Mouse (Mus musculus) erythroid progenitor cell, adult 5-6 weeks (primary cell): ENCODE measurements at regions not wholly inside any gene's neighbourhood (a gene's known extent, or its start where the extent isn't known, plus 50 kb on each side); places are given as distances from the start of the nearest gene placed in this dataset.

ENCODE experiments used
- ATAC-seq: replicated peaks from 2 replicates; pipeline ENCODE4 v1.8.0; 2016; ENCODE audit warnings: moderate number of reproducible peaks, mild to moderate bottlenecking, moderate TSS enrichment, inconsistent platforms; ENCODE audit not compliant: poor library complexity, low FRiP score, severe bottlenecking

DNA sequence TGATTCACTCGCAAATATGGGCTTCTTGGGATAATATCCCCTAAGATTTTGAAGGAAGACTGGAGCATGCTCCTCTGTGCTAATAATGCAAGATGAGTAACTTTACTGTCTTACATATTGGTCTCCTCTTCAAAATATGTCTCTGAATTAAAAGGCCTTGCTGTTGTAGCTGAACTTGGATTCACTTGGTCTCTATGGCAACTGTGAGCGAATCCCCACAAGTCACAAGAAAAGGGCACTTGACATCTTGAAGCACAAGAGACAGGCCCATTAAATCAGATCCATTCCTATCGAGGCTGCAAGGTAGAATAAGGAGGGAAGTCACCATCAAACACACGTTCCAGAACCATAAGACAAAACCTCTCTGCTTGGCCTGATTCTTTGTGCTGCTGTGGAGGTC lies 121.6 kb upstream of the Mylip start:
- ATAC-seq, result no peak

DNA sequence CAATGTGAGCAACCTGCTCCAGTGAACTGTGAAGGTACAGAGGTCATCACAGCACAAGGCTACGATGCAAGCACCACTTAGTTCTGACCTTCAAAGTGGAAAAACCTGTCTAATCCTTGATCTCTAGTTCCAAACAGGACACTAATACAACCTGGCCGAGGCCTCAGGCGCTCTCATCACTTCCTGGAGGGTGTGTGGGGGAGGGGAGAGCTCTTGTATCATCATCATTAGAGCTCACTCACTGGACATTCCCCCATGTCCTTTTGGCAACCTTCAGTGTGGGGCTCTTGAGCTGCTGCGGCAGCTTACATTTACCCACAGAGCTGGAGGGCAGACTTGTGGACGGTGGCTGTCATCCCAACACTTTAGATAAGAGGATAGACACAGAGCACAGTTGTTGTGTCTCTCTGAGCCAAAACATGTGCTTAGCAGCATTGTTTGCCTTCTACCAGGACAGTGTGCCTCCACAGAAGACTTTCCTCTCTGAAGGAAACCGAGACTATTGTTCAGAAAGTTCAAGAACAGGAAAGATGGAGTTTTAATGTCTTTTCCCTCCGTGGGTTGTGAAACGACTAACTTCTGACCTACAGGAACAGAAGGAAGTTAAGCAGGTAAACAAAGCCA lies 115.2 kb upstream of the Mylip start:
- ATAC-seq, result no peak

DNA sequence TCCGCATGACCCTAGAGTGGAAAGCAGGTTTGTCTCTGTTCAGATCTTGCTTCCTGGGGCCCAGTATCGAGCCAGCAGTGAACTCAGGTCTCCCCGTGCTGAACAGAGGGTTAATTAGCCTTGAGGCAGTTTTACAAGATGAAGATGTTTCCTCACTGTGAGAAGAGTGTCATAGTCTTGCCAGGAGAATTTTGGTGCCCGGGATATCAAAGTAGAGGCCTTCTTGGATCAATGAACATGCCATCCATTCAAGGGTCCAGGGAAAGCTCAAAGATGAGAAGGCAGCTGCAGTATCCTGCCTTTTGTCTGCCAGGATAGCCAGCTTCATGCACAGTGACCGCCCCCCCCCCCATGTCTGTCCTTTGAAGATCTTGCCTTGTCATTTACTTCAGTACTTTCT lies 114.2 kb upstream of the Mylip start:
- ATAC-seq, result no peak

DNA sequence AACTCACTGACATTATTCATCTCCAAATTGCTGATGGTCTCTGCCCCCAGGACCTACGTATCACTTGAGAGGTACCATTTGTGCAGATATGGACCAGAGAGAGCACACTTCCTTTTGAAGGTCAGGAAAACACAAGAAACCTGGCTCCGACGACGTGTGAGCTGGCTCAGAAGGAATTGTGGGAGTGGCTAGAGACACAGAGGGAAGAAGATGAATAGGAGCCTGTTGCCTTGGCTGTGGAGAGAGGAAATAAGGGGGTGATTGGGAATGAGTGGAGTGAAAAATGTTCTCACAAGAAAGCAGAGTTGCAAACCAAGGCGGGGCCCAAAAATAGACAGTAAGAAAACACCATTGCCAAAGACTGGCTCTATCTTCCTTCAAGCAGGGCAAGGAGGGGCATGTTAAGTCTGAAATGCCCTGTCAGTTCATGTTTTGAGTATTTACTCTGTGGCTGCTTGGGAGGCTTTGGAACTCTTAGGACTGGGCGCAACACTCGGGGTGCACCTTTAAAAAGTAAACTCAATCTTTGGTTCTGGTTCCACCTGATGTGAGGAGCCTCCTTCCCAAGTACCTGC lies 111.6 kb upstream of the Mylip start:
- ATAC-seq, result no peak

DNA sequence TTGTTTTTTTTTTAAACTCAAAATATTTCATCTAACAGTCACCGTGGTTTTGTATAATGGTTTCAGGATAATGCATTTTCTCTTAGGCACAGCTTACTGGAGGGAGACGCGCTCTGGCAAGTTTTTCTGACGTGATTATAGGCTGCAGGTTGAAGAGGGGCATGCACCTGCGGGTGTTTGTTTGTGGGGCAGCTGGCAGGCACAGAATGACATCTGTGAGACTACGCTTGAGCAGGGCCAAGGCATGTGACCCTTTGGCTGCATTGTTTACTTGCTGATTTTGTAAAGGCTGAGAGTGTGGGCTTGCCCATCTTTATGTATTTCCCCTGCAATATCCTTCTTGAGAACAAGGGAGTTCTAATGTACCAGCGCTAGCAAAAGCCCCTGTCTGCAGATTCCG lies 108.4 kb upstream of the Mylip start:
- ATAC-seq, result no peak

DNA sequence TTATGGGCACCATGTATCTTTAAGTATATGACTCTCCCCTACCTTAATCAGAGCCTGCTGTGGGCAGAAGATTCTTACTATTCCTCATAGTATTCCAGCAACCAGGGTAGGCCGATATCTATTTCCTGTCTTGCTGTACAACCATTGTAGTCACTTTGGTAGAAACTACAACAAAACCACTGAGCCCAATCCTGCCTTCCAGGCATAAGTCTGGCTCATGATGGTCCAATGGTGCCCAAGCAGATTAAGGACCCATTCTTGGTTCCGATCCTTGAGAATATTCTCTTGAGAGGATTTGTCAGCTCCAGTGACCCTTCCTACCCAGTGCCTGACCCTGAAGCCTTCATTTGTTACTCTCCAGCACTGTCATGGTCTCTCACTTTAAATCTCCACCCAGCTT lies 102.9 kb upstream of the Mylip start:
- no peak for ATAC-seq

DNA sequence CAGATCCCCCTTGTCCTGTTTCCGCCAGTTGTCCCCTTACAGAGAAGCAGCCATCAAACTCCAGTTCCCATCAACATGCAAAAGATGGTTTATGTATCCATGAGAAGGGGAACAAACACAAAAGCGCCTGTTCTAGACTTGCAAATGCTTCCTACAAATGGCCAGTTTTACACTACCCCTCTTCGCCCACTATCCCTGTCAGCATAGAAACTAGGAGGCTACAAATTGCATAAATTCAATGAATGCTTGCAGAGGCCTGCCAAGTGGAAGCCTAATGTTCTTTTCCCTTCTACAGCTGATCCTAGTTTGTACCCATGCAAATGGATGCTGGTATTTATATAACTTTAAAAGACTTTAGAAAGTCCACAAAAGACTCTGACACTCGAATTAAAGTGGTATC lies 102.3 kb upstream of the Mylip start:
- no peak for ATAC-seq

DNA sequence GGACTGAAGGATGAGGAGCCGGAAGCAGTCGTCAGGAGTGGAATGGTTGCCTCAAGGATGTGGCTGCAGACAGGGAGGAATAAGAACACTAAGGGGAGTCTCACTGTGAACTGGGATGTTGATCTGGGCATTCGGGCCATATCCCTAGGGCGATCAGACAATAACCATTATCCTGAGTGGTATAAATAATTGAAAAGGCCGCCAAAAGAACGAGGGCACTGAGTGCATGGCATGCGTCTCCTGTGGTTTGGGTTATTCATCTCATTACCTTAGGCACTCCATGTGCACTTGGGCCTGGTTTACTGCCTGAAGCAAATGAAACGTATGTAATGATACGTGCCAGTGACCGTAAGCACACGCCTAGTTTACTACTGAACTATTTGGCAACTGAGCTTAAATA lies 99.6 kb upstream of the Mylip start:
- ATAC-seq, result no peak

DNA sequence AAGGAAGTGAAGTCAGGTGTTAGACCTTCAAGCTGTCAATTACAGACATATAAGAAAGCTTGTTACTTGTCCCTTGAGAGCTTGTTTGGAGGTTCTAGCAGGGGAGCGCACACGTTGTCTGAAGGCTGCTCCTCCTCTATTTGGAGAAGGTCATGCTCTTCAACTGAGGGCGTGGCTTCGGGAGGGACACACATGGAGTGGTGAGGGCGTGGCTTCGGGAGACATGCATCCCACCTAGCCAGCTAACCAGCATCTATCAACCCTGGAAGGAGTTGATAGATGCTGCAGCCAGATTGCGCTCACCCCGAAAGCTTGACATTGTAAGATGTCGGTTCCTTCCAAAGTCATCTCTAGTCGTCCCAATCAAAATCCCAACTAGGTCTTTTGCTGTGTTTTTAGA lies 94.9 kb upstream of the Mylip start:
- ATAC-seq, result no peak

DNA sequence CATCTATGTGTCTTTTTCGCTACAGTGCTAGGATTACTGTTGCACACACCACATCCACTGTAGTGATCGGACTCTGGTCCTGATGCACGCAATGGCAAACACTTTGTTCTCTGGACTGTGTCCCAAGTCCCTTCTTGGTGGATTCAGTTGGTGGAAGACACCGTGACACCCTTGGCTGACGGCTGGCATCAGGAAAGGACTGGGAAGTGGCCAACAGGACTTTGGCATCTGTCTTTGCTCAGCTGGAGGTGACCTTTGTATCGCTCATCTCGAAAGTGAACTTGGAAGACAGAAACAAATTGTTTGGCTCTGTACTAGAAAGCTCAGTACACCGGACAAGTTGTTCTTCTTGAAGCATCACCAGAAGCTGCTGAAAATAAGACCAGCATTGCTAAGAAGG lies 88.9 kb upstream of the Mylip start:
- ATAC-seq, result no peak

DNA sequence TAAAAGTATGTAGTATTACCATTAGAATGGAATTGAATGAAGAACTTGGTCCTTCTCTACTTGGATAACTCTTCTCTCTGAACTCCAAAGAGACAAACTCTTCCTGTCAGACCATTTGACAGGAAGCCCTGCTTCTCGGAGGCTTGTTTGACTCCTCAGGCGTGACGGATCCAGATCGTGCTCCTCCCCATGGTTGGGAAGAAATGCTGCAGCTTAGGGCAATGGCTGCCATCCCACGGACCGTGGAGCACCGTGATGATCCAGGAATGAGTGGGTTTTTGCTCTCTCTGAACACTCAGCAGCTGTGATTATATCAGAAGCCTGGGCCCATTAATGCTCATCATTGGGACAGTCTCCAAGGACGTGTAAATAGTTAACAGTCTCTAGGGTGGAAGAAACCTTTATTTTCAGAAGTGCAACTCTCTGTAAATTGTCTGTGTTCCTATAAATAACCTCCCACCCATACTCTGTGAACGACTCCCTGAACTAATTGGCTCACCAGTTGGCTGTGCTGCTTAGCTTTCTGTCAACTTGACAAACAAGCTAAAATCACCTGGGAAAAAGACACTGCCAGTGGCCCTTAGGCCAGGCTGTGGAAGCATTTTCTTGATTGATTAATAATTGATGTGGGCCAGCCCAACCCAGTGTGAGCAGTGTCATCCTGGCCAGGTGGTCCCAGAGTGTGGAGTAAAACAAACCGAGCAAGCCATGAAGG lies 88.2 kb upstream of the Mylip start:
- no peak for ATAC-seq

DNA sequence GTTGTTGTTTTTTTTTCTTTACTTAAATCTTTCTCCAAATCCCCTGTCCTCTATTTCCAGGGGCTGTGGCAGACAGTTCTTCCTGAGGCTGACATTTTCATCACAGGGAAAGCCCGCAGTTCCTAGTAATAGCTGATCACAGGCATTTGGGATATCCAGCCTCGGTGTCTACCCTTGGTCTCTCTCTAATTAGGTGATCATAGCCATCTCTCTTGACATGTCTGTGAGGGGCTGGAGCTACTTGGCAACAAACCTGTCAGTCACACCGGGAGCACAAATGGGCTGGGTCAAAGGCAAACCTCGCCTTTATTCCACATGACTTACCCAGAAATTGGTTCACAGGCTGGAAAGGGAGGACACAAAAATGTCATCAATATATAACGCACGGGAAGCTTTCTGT lies 86.7 kb upstream of the Mylip start:
- no peak for ATAC-seq

DNA sequence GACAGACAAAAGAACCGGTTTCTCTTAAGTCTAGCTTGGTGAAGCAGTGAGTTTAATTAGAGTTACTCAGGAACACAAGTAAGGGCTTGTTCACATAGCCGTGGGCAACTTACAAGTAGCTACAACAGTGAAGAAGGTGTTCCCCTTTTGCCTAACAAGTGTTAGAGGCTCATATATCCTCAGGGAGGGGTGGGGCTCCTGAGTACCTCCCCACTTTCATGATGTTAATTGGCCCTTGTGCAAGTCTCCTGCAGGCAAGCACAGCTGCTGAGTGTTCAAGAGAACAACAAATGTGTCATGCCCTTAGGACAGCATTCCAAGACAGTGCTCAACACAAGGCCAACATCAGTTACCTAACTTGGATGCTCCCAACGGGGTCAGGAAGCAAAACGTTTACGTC lies 83.4 kb upstream of the Mylip start:
- ATAC-seq, result no peak

DNA sequence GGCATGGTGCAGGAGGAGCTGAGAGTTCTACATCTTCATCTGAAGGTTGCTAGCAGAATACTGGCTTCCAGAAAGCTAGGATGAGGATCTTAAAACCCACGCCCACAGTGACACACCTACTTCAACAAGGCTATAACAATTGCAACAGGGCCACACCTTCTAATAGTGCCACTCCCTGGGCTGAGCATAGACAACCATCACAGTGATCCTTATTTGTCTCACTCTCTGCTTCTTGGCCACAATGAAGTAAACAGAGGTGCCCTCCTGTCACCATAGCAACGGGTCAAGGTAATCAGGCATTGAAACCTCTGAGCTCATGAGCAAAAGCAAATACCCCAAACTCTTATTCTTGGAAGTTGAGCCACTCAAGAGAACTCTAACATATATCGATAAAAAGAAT lies 82.3 kb upstream of the Mylip start:
- ATAC-seq, result no peak

DNA sequence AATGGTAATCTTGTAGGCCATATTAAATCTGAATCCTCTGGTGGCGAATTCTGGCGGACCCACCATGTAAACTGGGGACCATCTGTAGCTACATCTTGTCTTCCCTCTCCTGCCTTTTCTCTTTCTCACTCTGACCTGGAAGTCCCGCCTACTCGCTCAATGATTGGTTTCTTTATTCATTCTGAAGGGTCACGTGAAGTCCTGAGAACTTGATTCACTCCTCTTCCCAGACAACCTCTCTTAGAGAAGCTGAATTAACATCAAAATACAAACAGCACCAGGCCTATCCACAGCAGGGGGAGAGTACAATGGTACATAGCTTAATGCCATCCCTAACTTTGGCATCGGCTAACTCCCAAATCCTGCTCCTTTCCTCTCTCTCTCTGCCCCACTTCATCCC lies 69.9 kb upstream of the Mylip start:
- ATAC-seq, result no peak

DNA sequence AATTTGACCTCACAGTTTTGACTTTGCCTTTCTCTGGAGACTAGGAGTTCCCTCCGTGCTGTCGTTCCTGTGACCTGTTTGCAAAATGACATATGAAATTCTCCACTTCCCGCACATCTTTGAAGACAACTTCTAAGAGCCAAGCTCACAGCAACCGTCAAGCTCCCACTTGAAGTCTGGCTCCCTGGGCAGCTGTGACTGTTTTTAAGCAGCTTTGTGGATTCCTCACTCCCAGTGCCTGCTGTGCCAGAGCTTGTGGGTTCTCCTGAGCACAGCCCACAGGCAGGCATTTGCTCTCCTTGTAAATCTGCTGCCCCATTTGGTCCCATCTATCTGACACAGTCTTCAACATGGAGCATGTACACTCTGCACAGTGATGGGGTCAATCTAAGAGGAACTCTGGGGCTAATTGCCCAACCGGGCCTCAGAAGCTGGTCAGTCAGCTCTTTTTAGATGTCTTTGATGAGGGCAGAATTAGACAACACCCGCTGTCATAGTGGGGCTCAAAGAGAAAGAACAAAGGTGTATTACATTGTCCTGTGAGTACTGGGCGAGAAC lies 63.7 kb upstream of the Mylip start:
- ATAC-seq, result no peak

DNA sequence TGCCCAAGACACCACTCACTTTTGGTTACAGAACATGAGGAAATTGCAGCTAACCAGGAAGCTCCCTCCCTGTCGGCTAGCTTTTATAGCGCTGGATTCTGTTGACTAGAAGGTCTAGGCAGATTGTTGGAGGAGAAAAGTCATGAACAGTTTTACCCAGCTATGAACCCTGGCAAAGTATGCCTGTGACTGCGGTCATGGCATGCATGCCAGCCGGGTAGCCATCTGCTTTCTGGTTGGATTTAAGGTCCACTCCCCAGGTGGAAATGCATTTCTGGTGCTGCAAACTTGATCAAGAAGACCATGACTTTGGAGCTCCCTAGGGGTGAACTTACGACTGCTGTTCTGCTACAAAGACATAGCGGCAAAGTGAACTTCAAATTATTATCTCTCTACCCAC lies 62.8 kb upstream of the Mylip start:
- ATAC-seq, result no peak

DNA sequence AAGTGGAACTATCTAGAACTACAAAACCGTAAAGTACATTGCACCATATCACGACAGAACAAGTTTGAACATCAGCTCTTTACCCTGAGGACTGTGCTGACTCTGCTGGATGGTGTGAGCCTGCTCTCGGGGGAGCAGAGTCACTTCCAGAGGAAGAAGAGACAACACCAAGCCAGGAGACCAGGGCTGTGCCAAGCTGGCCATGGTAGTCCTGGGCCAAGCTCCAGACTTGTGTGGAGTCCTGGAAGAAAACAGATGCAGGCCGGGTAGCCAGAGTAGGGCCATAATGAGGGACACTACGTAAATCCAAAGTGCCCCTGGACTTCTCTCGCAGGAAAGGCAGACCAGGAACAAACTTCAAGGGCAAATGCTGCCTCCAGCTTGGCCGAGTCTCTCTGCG lies 59.0 kb upstream of the Mylip start:
- ATAC-seq, result no peak

DNA sequence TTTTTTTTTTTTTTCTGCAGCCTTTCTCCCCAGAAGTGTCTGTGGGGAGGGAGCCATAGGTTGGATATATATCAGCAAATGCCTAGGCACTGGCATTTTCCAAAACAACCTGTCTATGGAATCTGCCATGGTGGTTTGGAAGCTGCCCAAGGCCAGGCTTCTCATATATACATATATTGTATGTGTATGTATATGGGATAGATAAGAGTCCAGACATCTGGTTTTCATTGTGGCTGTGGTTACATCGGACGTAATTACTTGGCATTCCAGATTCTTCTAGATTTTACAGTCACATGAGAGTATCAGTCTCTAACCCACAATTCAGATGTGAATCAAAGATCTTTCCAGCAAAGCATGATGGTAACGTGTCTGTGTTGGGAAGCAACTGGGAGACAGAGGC lies 57.5 kb upstream of the Mylip start:
- no peak for ATAC-seq

DNA sequence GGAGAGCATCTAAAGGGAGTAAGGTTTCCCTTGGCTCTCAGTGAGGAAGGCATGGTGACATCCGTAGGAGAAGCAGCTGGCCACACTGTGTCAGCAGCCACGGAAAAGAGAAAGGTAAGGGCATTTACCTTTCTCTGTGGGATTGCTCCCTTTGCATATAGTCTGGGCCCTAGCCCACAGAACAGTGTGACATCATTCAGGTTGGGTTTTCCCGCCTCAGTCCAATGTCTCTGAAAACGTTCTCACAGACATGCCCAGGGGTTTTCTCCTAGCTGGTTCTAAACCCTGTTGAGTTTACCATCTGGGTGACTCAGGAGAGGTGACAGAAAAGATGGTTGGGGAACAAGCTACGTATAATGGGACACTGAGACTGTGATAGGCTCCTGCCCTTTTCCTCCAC lies 55.9 kb upstream of the Mylip start:
- ATAC-seq, result no peak
